Mouse (Mus musculus) spleen, embryonic (tissue): Measurements from ENCODE around the gene Stox2.

Experiments
- CTCF ChIA-PET: fragments of 350-600 bp; sonication (Branson Sonifier 250); formaldehyde crosslinking; loops from one replicate; lab custom pipeline; 2022; lab: Charles Lee

The Stox2 gene

DNA sequence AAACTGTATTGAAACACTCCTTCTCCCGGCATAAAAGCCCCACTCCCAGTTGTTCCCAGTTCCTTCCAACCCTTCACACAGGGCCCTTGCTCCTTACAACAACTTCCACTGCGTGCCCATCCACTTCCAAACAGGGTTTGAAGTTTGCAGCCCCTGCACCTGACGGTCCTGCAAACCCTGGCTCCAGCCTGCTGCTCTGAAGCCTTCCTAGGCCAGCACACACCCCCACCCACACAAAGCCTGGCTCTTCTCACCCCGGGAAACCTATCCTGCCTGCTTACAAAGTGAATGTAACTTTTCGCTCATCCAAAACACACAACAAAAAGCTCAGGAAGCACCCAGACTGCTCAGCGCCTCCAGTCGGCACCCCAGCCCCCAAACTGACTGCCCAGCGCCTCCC lies 37.1 kb downstream of the Stox2 start:
- CTCF ChIA-PET: no interaction called here

GRCm38 (mm10) chr8:47404852-47405251 lies 41.3 kb downstream of the Stox2 start:
- CTCF ChIA-PET: no interaction called here

DNA sequence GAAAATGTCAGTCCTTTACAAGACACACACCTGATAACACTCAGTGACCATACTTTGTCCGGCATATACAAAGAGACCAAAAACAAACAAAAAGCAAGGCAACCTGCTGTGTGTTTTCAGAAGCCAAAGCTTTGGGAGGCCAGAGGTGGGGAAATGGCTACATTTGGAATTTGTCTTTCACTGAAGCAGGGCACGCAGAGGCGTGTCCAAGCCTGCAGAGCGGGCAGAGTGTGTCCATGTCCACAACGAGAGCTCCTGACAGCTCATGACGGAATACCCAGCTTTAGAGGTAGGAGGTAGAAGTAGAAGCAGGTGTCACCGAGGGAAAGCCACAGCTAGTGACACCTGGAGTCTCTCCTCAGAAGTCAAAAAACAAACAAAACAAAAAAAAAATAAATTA lies 53.2 kb downstream of the Stox2 start:
- CTCF ChIA-PET: no interaction called here

DNA sequence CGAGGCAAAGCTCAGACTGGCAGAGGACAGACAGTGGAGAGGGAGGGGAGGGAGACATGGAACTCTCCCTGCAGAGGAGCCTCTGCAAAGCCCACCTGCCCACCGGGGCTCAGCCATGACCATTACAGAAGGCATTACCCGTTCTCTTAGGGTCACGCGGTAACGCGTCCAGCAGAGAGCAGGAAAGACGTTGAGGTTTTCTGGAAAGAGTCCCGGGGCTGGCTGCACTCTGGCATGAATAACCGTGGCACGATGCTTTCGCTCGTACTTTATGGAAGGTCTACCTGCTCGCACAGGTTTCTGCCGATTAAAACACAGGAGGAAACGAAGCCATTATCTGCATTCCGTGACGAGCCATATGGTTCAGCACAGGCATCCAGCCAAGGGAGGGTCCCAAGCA lies 53.9 kb downstream of the Stox2 start:
- CTCF ChIA-PET: interaction anchor here (0.5 kb wide), 1 partner anchor 777 kb away, joined by 4 read pairs; no protein-coding TSS in a partner anchor

DNA sequence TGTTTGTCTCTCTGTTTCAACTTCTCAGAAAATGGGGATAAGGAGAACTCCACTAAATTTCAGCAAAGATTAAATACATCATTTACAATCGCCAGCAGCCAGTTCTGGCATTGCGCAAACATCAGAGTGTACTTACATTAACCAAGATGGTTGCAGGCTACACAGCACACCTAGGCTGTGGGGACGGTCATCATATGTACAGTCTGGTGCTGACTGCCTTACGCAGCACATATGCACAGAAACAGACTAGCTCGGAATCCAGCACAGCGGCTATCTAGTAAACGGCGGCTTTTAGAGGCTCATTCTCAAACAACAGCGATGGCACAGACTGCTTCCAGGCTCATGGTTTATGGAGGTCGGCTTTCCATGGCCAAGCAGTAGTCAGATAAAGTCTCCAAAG lies 54.3 kb downstream of the Stox2 start:
- CTCF ChIA-PET: interaction anchor here (0.5 kb wide), 1 partner anchor 777 kb away, joined by 4 read pairs; no protein-coding TSS in a partner anchor

GRCm38 (mm10) chr8:47389430-47389829 lies 56.7 kb downstream of the Stox2 start:
- CTCF ChIA-PET: no interaction called here

DNA sequence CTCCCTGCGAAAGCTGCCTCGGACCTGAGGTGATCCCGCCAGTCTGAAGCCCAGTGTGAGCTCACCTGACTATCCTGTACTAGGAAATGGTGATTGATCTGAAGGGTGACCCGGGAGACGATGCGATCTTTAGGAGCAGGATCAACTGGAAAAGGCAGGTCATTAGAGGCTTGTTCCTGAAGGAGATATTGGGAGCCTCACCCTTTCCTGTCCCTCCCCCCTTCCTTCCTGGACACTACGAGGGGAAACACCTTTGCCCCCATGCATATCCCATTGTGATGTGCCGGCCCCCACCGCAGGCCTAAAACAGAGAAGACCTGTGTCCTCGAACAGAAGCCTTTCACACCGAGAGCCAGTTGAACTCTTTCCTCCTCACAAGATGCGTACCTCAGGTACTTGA lies 58.0 kb downstream of the Stox2 start:
- CTCF ChIA-PET: no interaction called here

DNA sequence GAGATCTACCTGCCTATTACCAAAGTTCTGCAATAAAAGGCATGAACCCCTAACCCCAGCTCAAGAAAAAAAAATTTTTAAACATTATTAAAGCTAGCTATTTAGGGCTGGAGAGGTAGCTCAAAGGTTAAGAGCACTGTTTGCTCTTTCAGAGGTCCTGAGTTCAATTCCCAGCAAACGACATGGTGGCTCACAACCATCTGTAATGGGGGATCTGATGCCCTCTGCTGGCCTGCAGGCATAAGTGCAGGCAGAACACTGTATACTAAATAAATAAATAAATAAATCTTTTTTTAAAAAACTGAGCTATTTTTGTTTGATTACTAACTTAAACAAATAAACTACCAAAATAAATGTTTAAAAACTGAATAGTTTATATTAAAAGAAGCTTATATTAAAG lies 60.4 kb downstream of the Stox2 start:
- CTCF ChIA-PET: no interaction called here

GRCm38 (mm10) chr8:47384151-47384550 lies 62.0 kb downstream of the Stox2 start:
- CTCF ChIA-PET: no interaction called here

GRCm38 (mm10) chr8:47383632-47384031 lies 62.5 kb downstream of the Stox2 start:
- CTCF ChIA-PET: no interaction called here

- CTCF ChIA-PET: no interaction called here
Measured at GRCm38 (mm10) chr8:47381216-47381615, 64.9 kb downstream of the Stox2 start.

DNA sequence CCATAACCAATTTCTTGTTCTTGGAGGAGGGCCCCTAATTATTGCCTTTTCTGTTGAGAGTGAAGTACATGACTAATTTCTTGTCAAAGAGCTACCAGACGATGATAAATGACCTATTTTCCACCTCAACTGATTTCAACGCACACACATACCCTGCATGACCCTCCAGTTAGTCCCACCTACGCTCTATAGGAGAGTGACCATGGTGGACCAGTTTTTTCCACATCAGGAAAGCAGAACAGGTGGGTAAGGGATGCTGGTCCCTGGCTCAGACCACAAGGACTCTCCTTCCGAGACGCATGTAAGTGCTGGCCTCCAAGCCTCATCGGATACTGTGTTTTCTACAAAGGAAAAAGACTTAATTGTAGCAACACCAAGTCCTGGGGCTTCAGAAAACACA lies 65.4 kb downstream of the Stox2 start:
- CTCF ChIA-PET: no interaction called here

DNA sequence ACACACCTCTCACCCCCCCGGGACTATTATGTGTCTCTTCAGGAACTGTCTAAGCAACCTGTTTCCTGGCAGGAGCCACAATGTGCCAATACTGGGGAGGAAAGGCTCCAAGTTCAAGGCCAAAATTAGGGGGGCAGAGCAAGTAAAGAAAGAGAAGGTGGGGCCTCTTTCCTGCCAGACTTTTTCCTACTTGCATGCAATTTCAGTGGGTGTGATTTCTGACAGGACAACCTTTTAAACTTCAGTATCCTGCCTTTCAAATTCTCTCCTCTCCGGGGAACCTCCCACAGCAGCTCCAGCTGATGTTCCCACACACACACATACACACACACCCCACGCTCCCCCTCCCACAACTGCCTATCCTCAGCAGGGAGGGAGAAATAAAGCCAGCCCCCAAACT lies 66.1 kb downstream of the Stox2 start:
- CTCF ChIA-PET: no interaction called here

DNA sequence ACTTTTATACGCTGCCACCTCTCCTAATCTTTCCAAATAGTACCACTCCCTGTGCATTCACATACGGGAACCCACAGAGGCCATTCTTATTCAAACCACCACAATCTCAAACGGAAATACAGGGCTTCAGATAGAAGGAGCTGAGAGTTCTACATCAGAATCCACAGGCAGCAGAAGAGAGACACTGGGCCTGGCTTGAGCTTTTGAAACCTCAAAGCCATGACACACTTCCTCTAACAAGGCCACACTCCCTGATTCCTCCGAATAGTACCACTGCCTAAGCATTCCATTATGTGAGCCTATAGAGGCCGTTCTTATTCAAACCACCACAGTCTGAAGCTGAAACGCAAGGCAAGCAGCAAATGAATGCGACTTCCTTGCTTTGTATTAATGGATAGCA lies 69.5 kb downstream of the Stox2 start:
- CTCF ChIA-PET: no interaction called here

GRCm38 (mm10) chr8:47373757-47374156 lies 72.4 kb downstream of the Stox2 start:
- CTCF ChIA-PET: no interaction called here

GRCm38 (mm10) chr8:47371539-47371938 lies 74.6 kb downstream of the Stox2 start:
- CTCF ChIA-PET: interaction anchor here (0.6 to 2.9 kb wide), 5 partner anchors 208 to 1161 kb away, joined by 3 to 14 read pairs (median 3); partner anchors contain the start of gene Slc25a4

GRCm38 (mm10) chr8:47371081-47371480 lies 75.1 kb downstream of the Stox2 start:
- CTCF ChIA-PET: interaction anchor here (0.6 to 2.9 kb wide), 5 partner anchors 207 to 1160 kb away, joined by 3 to 14 read pairs (median 3); partner anchors contain the start of gene Slc25a4

DNA sequence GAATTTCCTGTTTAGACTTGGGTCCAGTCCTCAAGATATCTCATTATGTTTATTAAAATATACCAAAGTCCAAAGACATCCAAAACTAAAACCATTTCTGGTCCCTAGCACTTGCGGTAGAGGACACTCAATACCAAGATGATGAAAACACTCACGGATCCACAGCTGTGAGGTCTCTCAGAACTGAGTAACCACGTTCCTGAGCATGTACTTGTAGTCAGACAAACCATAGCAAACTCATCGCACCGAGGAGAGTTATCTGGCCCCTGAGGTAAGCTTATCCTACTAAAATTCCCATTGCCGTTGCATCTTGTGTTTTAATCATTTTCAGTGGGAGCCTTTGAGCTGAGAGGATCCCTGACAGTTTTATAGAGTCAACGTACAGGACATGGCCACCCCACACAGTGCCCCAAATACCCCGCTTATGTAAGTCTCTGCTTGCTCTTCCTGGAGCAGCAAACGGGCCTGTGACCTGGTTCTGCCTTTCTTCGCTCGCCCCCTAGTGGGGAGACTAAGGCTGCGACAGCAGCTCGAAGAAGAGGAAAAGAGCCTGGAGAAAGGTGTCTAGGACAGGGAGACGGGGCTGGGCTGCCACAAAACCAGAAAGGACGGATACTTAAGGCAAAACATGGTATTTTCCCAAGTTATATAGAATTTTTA lies 75.6 kb downstream of the Stox2 start:
- CTCF ChIA-PET: interaction anchor here (0.8 to 2.9 kb wide), 2 partner anchors 354 to 358 kb away, joined by 3 to 14 read pairs; no protein-coding TSS in a partner anchor

DNA sequence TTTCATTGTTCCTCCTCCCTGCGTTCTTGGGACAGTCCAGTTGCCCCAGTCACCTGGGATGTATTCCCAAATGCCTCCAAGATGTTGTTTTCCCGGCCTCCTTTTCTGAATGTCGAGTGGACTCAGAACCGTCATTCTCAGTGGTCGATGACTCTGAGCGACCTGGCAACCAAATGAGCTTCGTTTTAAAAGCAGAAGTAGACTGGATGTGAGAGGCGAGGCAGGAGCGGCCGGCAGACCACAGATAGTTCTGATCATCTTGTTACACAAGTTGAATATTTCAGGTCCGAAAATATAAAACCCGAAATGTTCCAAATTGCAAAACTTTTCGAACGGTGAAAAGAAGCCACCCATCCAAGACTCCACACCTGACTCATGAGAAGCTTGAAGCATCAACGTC lies 76.2 kb downstream of the Stox2 start:
- CTCF ChIA-PET: interaction anchor here (0.6 to 2.9 kb wide), 2 partner anchors 354 to 803 kb away, joined by 3 to 14 read pairs; no protein-coding TSS in a partner anchor

- CTCF ChIA-PET: interaction anchor here (0.6 kb wide), 1 partner anchor 802 kb away, joined by 3 read pairs; no protein-coding TSS in a partner anchor
Measured at GRCm38 (mm10) chr8:47369044-47369769, 77.0 kb downstream of the Stox2 start.

DNA sequence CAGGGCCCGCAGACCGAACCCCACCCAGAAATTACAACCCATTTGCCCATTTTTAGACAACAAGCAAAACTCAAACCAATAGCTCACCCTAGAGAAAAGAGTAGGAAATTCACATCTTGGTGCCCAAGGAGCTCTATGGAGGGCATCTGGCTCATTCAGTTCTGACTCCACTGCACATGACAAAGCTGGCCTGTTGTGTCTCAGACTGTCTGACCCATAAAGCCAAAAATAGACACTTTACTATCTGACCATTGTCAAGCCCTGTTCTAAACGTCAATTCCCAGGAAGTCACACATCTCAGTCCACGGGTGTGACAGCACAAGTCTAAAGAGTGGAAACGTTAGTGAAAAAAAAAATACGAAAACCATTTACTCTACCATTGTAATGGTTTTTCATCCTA lies 79.1 kb downstream of the Stox2 start:
- CTCF ChIA-PET: no interaction called here

GRCm38 (mm10) chr8:47363271-47363670 lies 82.9 kb downstream of the Stox2 start:
- CTCF ChIA-PET: no interaction called here
